Mouse (Mus musculus): ENCODE measurements around the gene Hrh1. TPM values are rescaled to one million over a fixed set of nuclear protein-coding genes. Genes with fewer than 3 reads are reported as not detected.

The Hrh1 gene
- polyA plus RNA-seq, 1 experiment from 2014 or later = 0.73 TPM

- no peaks in the 10 kb centered on the region for H3K9me3 ChIP-seq
- peak; percentile 53; the same call in 1 of the 2 replicates for ATAC-seq (replicated peaks)
- H3K4me1 ChIP-seq = 0 out of 2 replicates have a peak, but pooled peaks cover 5% of the 10 kb centered on the region
- H3K9ac ChIP-seq (replicated peaks) = no peak overlapping the region
- H3K36me3 ChIP-seq = no peaks in the 10 kb centered on the region
- no peak overlapping the region for H3K4me3 ChIP-seq
- H3K27me3 ChIP-seq = no peaks in the 10 kb centered on the region
- no peak overlapping the region for H3K4me2 ChIP-seq (replicated peaks)
- 32% methylated on average over 10 of the region's 10 CpGs for WGBS
- H3K27ac ChIP-seq (replicated peaks) = no peak overlapping the region
These were observed 43.2 kb downstream of the Hrh1 start for GRCm38 (mm10) chr6:114440788-114441453.

GRCm38 (mm10) chr6:114444247-114444844 is 46.6 kb downstream of the Hrh1 start:
- no peaks in the 10 kb centered on the region for H3K36me3 ChIP-seq
- ATAC-seq (replicated peaks) = peak; percentile 47; the same call in 1 of the 2 replicates
- 0 out of 2 replicates have a peak, but pooled peaks cover 5% of the 10 kb centered on the region for H3K4me1 ChIP-seq
- H3K27me3 ChIP-seq = no peaks in the 10 kb centered on the region
- no peak overlapping the region for H3K4me3 ChIP-seq
- no peak overlapping the region for H3K4me2 ChIP-seq (replicated peaks)
- H3K9ac ChIP-seq (replicated peaks) = no peak overlapping the region
- no peaks in the 10 kb centered on the region for H3K9me3 ChIP-seq
- WGBS = 64% methylated on average over 1 of the region's 1 CpGs
- H3K27ac ChIP-seq (replicated peaks) = peak overlapping the region; percentile 44; the same call in 1 of the 2 replicates

GRCm38 (mm10) chr6:114444976-114445375 is 47.2 kb downstream of the Hrh1 start:
- Histone ChIP-seq H3K36me3 (no peaks in the 10 kb centered on the region), H3K4me3 (no peak overlapping the region), H3K9me3 (no peaks in the 10 kb centered on the region), H3K4me2 (replicated peaks) (no peak overlapping the region), H3K27ac (replicated peaks) (peak overlapping the region; percentile 44; the same call in 1 of the 2 replicates), H3K9ac (replicated peaks) (no peak overlapping the region), H3K27me3 (no peaks in the 10 kb centered on the region), H3K4me1 (0 out of 2 replicates have a peak, but pooled peaks cover 5% of the 10 kb centered on the region)
- ATAC-seq (replicated peaks) = no peak
- 78% methylated on average over 3 of the region's 3 CpGs for WGBS

- Histone ChIP-seq H3K9ac (replicated peaks) (no peak overlapping the region), H3K27ac (replicated peaks) (no peak overlapping the region), H3K4me1 (no peaks in the 10 kb centered on the region), H3K36me3 (no peaks in the 10 kb centered on the region), H3K4me3 (no peak overlapping the region), H3K9me3 (no peaks in the 10 kb centered on the region), H3K4me2 (replicated peaks) (no peak overlapping the region), H3K27me3 (no peaks in the 10 kb centered on the region)
- 76% methylated on average over 9 of the region's 9 CpGs for WGBS
- ATAC-seq (replicated peaks) = no peak
These were observed 51.2 kb downstream of the Hrh1 start for GRCm38 (mm10) chr6:114448888-114449287.

GRCm38 (mm10) chr6:114455267-114455666 is 57.5 kb downstream of the Hrh1 start:
- no peak for ATAC-seq (replicated peaks)
- Histone ChIP-seq H3K27ac (replicated peaks) (no peak overlapping the region), H3K4me3 (no peak overlapping the region), H3K4me1 (0 out of 2 replicates have a peak, but pooled peaks cover 5% of the 10 kb centered on the region), H3K27me3 (no peaks in the 10 kb centered on the region), H3K9ac (replicated peaks) (no peak overlapping the region), H3K36me3 (no peaks in the 10 kb centered on the region), H3K9me3 (no peaks in the 10 kb centered on the region), H3K4me2 (replicated peaks) (no peak overlapping the region)
- WGBS = 89% methylated on average over 4 of the region's 4 CpGs

- no peaks in the 10 kb centered on the region for H3K27me3 ChIP-seq
- WGBS = 66% methylated on average over 12 of the region's 12 CpGs
- no peak overlapping the region for H3K9ac ChIP-seq (replicated peaks)
- 0 out of 2 replicates have a peak, but pooled peaks cover 5% of the 10 kb centered on the region for H3K4me1 ChIP-seq
- no peaks in the 10 kb centered on the region for H3K36me3 ChIP-seq
- no peak for ATAC-seq (replicated peaks)
- no peaks in the 10 kb centered on the region for H3K9me3 ChIP-seq
- no peak overlapping the region for H3K27ac ChIP-seq (replicated peaks)
- no peak overlapping the region for H3K4me3 ChIP-seq
- no peak overlapping the region for H3K4me2 ChIP-seq (replicated peaks)
These were observed 58.7 kb downstream of the Hrh1 start for GRCm38 (mm10) chr6:114456255-114457042.

GRCm38 (mm10) chr6:114457299-114457698 is 59.6 kb downstream of the Hrh1 start:
- no peak for ATAC-seq (replicated peaks)
- H3K27ac ChIP-seq (replicated peaks) = no peak overlapping the region
- 83% methylated on average over 3 of the region's 3 CpGs for WGBS
- no peak overlapping the region for H3K9ac ChIP-seq (replicated peaks)
- H3K4me2 ChIP-seq (replicated peaks) = no peak overlapping the region
- H3K4me1 ChIP-seq = 0 out of 2 replicates have a peak, but pooled peaks cover 5% of the 10 kb centered on the region
- H3K36me3 ChIP-seq = no peaks in the 10 kb centered on the region
- no peaks in the 10 kb centered on the region for H3K27me3 ChIP-seq
- H3K4me3 ChIP-seq = no peak overlapping the region
- H3K9me3 ChIP-seq = no peaks in the 10 kb centered on the region

- Histone ChIP-seq H3K27ac (replicated peaks) (no peak overlapping the region), H3K27me3 (no peaks in the 10 kb centered on the region), H3K4me1 (0 out of 2 replicates have a peak, but pooled peaks cover 5% of the 10 kb centered on the region), H3K9me3 (no peaks in the 10 kb centered on the region), H3K9ac (replicated peaks) (no peak overlapping the region), H3K36me3 (no peaks in the 10 kb centered on the region), H3K4me3 (no peak overlapping the region), H3K4me2 (replicated peaks) (no peak overlapping the region)
- 89% methylated on average over 5 of the region's 5 CpGs for WGBS
- no peak for ATAC-seq (replicated peaks)
These were observed 60.5 kb downstream of the Hrh1 start for GRCm38 (mm10) chr6:114458191-114458590.

GRCm38 (mm10) chr6:114459969-114460368 is 62.2 kb downstream of the Hrh1 start:
- Histone ChIP-seq H3K9ac (replicated peaks) (no peak overlapping the region), H3K4me1 (0 out of 2 replicates have a peak, but pooled peaks cover 5% of the 10 kb centered on the region), H3K4me3 (no peak overlapping the region), H3K36me3 (no peaks in the 10 kb centered on the region), H3K4me2 (replicated peaks) (no peak overlapping the region), H3K27ac (replicated peaks) (no peak overlapping the region), H3K9me3 (no peaks in the 10 kb centered on the region), H3K27me3 (no peaks in the 10 kb centered on the region)
- 46% methylated on average over 2 of the region's 2 CpGs for WGBS
- ATAC-seq (replicated peaks) = 0 out of 2 replicates have a peak, but pooled peaks have one; percentile 48

- Histone ChIP-seq H3K9ac (replicated peaks) (no peak overlapping the region), H3K27ac (replicated peaks) (no peak overlapping the region), H3K4me1 (0 out of 2 replicates have a peak, but pooled peaks cover 5% of the 10 kb centered on the region), H3K4me2 (replicated peaks) (no peak overlapping the region), H3K4me3 (no peak overlapping the region), H3K36me3 (no peaks in the 10 kb centered on the region), H3K27me3 (no peaks in the 10 kb centered on the region), H3K9me3 (no peaks in the 10 kb centered on the region)
- no peak for ATAC-seq (replicated peaks)
These were observed 63.8 kb downstream of the Hrh1 start for GRCm38 (mm10) chr6:114461536-114461935.

- Histone ChIP-seq H3K36me3 (no peaks in the 10 kb centered on the region), H3K9ac (replicated peaks) (no peak overlapping the region), H3K27me3 (no peaks in the 10 kb centered on the region), H3K4me2 (replicated peaks) (no peak overlapping the region), H3K9me3 (no peaks in the 10 kb centered on the region), H3K4me3 (no peak overlapping the region), H3K27ac (replicated peaks) (no peak overlapping the region), H3K4me1 (0 out of 2 replicates have a peak, but pooled peaks cover 5% of the 10 kb centered on the region)
- ATAC-seq (replicated peaks) = no peak
- 22% methylated on average over 4 of the region's 4 CpGs for WGBS
These were observed 65.0 kb downstream of the Hrh1 start for GRCm38 (mm10) chr6:114462747-114463146.

GRCm38 (mm10) chr6:114473541-114473940 is 75.8 kb downstream of the Hrh1 start:
- no peaks in the 10 kb centered on the region for H3K27me3 ChIP-seq
- 39% methylated on average over 5 of the region's 5 CpGs for WGBS
- no peaks in the 10 kb centered on the region for H3K9me3 ChIP-seq
- no peak overlapping the region for H3K27ac ChIP-seq (replicated peaks)
- no peak for ATAC-seq (replicated peaks)
- H3K4me2 ChIP-seq (replicated peaks) = no peak overlapping the region
- no peaks in the 10 kb centered on the region for H3K4me1 ChIP-seq
- no peak overlapping the region for H3K4me3 ChIP-seq
- no peak overlapping the region for H3K9ac ChIP-seq (replicated peaks)
- no peaks in the 10 kb centered on the region for H3K36me3 ChIP-seq

Measured in forebrain, embryonic 15.5 days (tissue).